28 mouse cellular contexts compared by ENCODE assay signal in the genomic region with DNA sequence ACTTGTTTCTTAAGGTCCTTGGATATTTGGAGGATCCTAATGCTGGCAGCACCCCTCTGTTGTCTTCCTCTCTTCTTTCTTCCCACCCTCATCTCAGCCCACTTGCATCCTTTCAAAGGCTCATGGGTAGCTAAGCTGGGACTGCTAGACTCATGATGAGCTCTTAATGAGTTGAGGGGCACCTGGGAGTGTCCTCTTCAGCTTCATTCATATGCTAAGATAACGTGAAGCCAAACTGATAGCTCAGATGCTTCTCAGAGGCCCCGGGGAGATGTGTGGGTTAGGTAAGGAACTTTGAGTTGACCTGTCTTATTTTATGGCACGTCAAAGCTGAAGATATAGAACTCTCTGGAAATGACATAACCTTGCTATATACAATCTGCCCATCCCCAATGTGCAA.
"Had no signal": no experiment of that assay in that cellular context is flagged by ENCODE, and none has a peak within 500 bp of the region (broad histone marks: within the 10 kb centered on the region; RNA-seq: fewer than 3 reads in every experiment).

No protein-coding gene starts in this region.

- H3K4me3 ChIP-seq: limb, embryonic 10.5 days; limb, embryonic 12.5 days; limb, embryonic 13.5 days; limb, embryonic 15.5 days; liver, embryonic 12.5 days; liver, embryonic 13.5 days; liver, embryonic 15.5 days; lung, embryonic 15.5 days; megakaryocyte, embryonic 14.5 days; midbrain, embryonic 10.5 days; midbrain, embryonic 12.5 days; midbrain, embryonic 13.5 days; midbrain, embryonic 15.5 days; myocyte; neural tube, embryonic 12.5 days; neural tube, embryonic 13.5 days had no signal

- DNase-seq: left cerebral cortex, postnatal 4 days; liver; liver, embryonic 13.5 days; liver, postnatal 0 days; lung, adult 18-20 months; lung, adult 2 months; lung, embryonic 14.5 days; lung, postnatal 10 days; lung, postnatal 36 days; lung, postnatal 4 days; midbrain, embryonic 14.5 days had no signal

- H3K27ac ChIP-seq: limb, embryonic 10.5 days; limb, embryonic 12.5 days; limb, embryonic 13.5 days; limb, embryonic 15.5 days; liver, embryonic 12.5 days; liver, embryonic 13.5 days; liver, embryonic 14.5 days; liver, embryonic 15.5 days; lung, embryonic 15.5 days; macrophage; midbrain, embryonic 10.5 days; midbrain, embryonic 12.5 days; midbrain, embryonic 13.5 days; midbrain, embryonic 15.5 days; neural tube, embryonic 12.5 days; neural tube, embryonic 13.5 days had no signal
